Mouse (Mus musculus): ENCODE data around the gene Txn2. TPM values are rescaled to one million over a fixed set of nuclear protein-coding genes. Genes with fewer than 3 reads are reported as not detected.
A peak's percentile ranks its signal among the peaks of the same experiment; 100 is the strongest.

The Txn2 gene
- polyA plus RNA-seq, 1 experiment = 396 TPM

GRCm38 (mm10) chr15:77886369-77887092 lies 42.3 kb downstream of the Txn2 start:
- WGBS = 91% methylated on average over 4 of the region's 5 CpGs
- peak overlapping the region; percentile 41 for H3K27ac ChIP-seq (ENCODE audit: insufficient read depth, low read depth, low read length)
- DNase-seq = peak; percentile 46

GRCm38 (mm10) chr15:77885945-77886344 lies 42.9 kb downstream of the Txn2 start:
- peak; percentile 83 for DNase-seq
- Histone ChIP-seq H3K27me3 (replicated peaks; ENCODE audit: control insufficient read depth, insufficient read depth, low read length) (no peaks in the 10 kb centered on the region), H3K27ac (ENCODE audit: insufficient read depth, low read depth, low read length) (peak overlapping the region; percentile 41; the same call in 1 of the 2 replicates), H3K4me3 (ENCODE audit: insufficient read depth, low read depth, low read length) (no peak overlapping the region), H3K36me3 (ENCODE audit: control insufficient read depth, insufficient read depth, low read length) (no peaks in the 10 kb centered on the region), H3K4me1 (ENCODE audit: control insufficient read depth, insufficient read depth, low read length) (peaks cover 4% of the 10 kb centered on the region; the same call in 1 of the 2 replicates)
- no peak for TF ChIP-seq POLR2A (IDR thresholded peaks at IDR 0.05; ENCODE audit: low read depth, low read length)
- no peak for TF ChIP-seq CTCF (conservative IDR thresholded peaks at IDR 0.05; ENCODE audit: insufficient read depth, insufficient read length, low read depth, low read length)
- WGBS = 47% methylated on average over 4 of the region's 4 CpGs

More at GRCm38 (mm10) chr15:77886369-77887092, 42.3 kb downstream of the Txn2 start:
- Histone ChIP-seq H3K27me3 (replicated peaks; ENCODE audit: control insufficient read depth, insufficient read depth, low read length) (no peaks in the 10 kb centered on the region), H3K4me1 (ENCODE audit: control insufficient read depth, insufficient read depth, low read length) (peaks cover 4% of the 10 kb centered on the region; the same call in 1 of the 2 replicates), H3K4me3 (ENCODE audit: insufficient read depth, low read depth, low read length) (no peak overlapping the region), H3K36me3 (ENCODE audit: control insufficient read depth, insufficient read depth, low read length) (no peaks in the 10 kb centered on the region)
- no peak for TF ChIP-seq CTCF (conservative IDR thresholded peaks at IDR 0.05; ENCODE audit: insufficient read depth, insufficient read length, low read depth, low read length)
- TF ChIP-seq POLR2A (IDR thresholded peaks at IDR 0.05; ENCODE audit: low read depth, low read length) = no peak

- Histone ChIP-seq H3K27me3 (replicated peaks; ENCODE audit: control insufficient read depth, insufficient read depth, low read length) (no peaks in the 10 kb centered on the region), H3K27ac (ENCODE audit: insufficient read depth, low read depth, low read length) (no peak overlapping the region), H3K36me3 (ENCODE audit: control insufficient read depth, insufficient read depth, low read length) (no peaks in the 10 kb centered on the region), H3K4me3 (ENCODE audit: insufficient read depth, low read depth, low read length) (no peak overlapping the region), H3K4me1 (ENCODE audit: control insufficient read depth, insufficient read depth, low read length) (peaks cover 4% of the 10 kb centered on the region; the same call in 1 of the 2 replicates)
- TF ChIP-seq CTCF (conservative IDR thresholded peaks at IDR 0.05; ENCODE audit: insufficient read depth, insufficient read length, low read depth, low read length) (no peak), POLR2A (IDR thresholded peaks at IDR 0.05; ENCODE audit: low read depth, low read length) (no peak)
- DNase-seq = no peak
- WGBS = 88% methylated on average over 6 of the region's 6 CpGs
Observed at GRCm38 (mm10) chr15:77885159-77885558, 43.6 kb downstream of the Txn2 start.

GRCm38 (mm10) chr15:77883697-77884010 lies 45.2 kb downstream of the Txn2 start:
- no peak for DNase-seq
- H3K27ac ChIP-seq (ENCODE audit: insufficient read depth, low read depth, low read length) = peak overlapping the region; percentile 84; the same call in 1 of the 2 replicates
- peaks cover 4% of the 10 kb centered on the region; the same call in 1 of the 2 replicates for H3K4me1 ChIP-seq (ENCODE audit: control insufficient read depth, insufficient read depth, low read length)
- H3K27me3 ChIP-seq (replicated peaks; ENCODE audit: control insufficient read depth, insufficient read depth, low read length) = no peaks in the 10 kb centered on the region
- H3K36me3 ChIP-seq (ENCODE audit: control insufficient read depth, insufficient read depth, low read length) = no peaks in the 10 kb centered on the region
- WGBS = 63% methylated on average over 4 of the region's 4 CpGs
- no peak overlapping the region for H3K4me3 ChIP-seq (ENCODE audit: insufficient read depth, low read depth, low read length)
- TF ChIP-seq CTCF (conservative IDR thresholded peaks at IDR 0.05; ENCODE audit: insufficient read depth, insufficient read length, low read depth, low read length) (no peak), POLR2A (IDR thresholded peaks at IDR 0.05; ENCODE audit: low read depth, low read length) (no peak)

GRCm38 (mm10) chr15:77882797-77883696 lies 45.8 kb downstream of the Txn2 start:
- DNase-seq = peak; percentile 65
- TF ChIP-seq POLR2A (IDR thresholded peaks at IDR 0.05; ENCODE audit: low read depth, low read length) = no peak
- no peak for TF ChIP-seq CTCF (conservative IDR thresholded peaks at IDR 0.05; ENCODE audit: insufficient read depth, insufficient read length, low read depth, low read length)
- Histone ChIP-seq H3K27ac (ENCODE audit: insufficient read depth, low read depth, low read length) (peak overlapping the region; percentile 84), H3K27me3 (replicated peaks; ENCODE audit: control insufficient read depth, insufficient read depth, low read length) (no peaks in the 10 kb centered on the region), H3K4me3 (ENCODE audit: insufficient read depth, low read depth, low read length) (no peak overlapping the region), H3K4me1 (ENCODE audit: control insufficient read depth, insufficient read depth, low read length) (peaks cover 4% of the 10 kb centered on the region; the same call in 1 of the 2 replicates), H3K36me3 (ENCODE audit: control insufficient read depth, insufficient read depth, low read length) (no peaks in the 10 kb centered on the region)
- WGBS = 38% methylated on average over 17 of the region's 17 CpGs

GRCm38 (mm10) chr15:77882297-77882696 lies 46.5 kb downstream of the Txn2 start:
- 67% methylated on average over 6 of the region's 6 CpGs for WGBS
- Histone ChIP-seq H3K27me3 (replicated peaks; ENCODE audit: control insufficient read depth, insufficient read depth, low read length) (no peaks in the 10 kb centered on the region), H3K27ac (ENCODE audit: insufficient read depth, low read depth, low read length) (peak overlapping the region; percentile 61), H3K4me1 (ENCODE audit: control insufficient read depth, insufficient read depth, low read length) (peaks cover 4% of the 10 kb centered on the region; the same call in 1 of the 2 replicates), H3K36me3 (ENCODE audit: control insufficient read depth, insufficient read depth, low read length) (no peaks in the 10 kb centered on the region), H3K4me3 (ENCODE audit: insufficient read depth, low read depth, low read length) (no peak overlapping the region)
- TF ChIP-seq POLR2A (IDR thresholded peaks at IDR 0.05; ENCODE audit: low read depth, low read length) (no peak), CTCF (conservative IDR thresholded peaks at IDR 0.05; ENCODE audit: insufficient read depth, insufficient read length, low read depth, low read length) (no peak)
- no peak for DNase-seq
